Mouse (Mus musculus): ENCODE data around the gene Hist1h2ag. TPM values are rescaled to one million over a fixed set of nuclear protein-coding genes. Genes with fewer than 3 reads are reported as not detected.
"Not testable (repeated sequence)": the region's sequence is repeated elsewhere in the genome, so short reads cannot be mapped to it uniquely, and the experiment has no call there.

The Hist1h2ag gene
- polyA plus RNA-seq, 1 experiment from 2014 or later, result 22.6 TPM

DNA sequence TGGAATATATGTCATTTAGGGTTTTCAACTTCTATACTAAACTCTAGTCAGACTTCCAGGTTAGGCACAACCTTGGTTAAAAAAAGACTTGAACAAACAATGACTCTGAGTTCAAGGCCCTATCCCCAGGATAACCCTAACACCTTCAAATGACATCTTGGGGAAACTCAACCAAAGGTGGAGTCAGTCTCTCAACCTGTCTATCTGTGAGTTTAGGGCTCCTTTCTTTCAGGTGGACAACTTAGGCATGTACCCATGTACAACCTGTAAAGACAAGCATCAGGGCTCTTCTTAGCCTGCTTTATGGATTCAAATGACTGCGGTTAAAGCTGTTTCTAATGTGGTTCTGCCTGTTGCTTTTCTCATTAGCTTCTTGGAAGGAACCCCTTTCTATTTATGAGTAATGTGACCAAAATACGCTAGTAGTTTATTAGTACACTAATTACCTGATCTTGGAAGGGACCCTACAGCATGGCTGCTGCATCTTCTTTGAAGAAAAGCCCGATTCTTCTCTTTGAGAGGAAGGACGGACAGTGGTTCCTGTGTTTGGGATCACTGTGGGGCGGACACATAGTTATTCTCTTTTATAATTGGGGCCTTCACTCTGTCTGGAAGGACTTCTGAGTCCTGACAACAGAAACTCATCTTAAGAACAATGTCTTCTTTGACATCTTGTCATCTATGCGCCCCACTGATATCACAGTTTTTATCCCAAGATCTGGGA, 1.9 kb upstream of the Hist1h2ag start:
- peak overlapping the region; percentile 97 for H3K27ac ChIP-seq (replicated peaks)
- 83% methylated on average over 6 of the region's 6 CpGs for WGBS (ENCODE audit: insufficient replicate concordance)
- no peaks in the 10 kb centered on the region for H3K36me3 ChIP-seq (replicated peaks)
- H3K27me3 ChIP-seq, result no peaks in the 10 kb centered on the region
- no peak for ATAC-seq (ENCODE audit: insufficient read depth)
- peak overlapping the region; percentile 48 for H3K4me3 ChIP-seq (replicated peaks)
- no peaks in the 10 kb centered on the region for H3K9me3 ChIP-seq (replicated peaks)
- peak overlapping the region; percentile 60 for H3K4me2 ChIP-seq
- peak overlapping the region; percentile 58 for H3K9ac ChIP-seq
- peaks cover 49% of the 10 kb centered on the region for H3K4me1 ChIP-seq (replicated peaks)

DNA sequence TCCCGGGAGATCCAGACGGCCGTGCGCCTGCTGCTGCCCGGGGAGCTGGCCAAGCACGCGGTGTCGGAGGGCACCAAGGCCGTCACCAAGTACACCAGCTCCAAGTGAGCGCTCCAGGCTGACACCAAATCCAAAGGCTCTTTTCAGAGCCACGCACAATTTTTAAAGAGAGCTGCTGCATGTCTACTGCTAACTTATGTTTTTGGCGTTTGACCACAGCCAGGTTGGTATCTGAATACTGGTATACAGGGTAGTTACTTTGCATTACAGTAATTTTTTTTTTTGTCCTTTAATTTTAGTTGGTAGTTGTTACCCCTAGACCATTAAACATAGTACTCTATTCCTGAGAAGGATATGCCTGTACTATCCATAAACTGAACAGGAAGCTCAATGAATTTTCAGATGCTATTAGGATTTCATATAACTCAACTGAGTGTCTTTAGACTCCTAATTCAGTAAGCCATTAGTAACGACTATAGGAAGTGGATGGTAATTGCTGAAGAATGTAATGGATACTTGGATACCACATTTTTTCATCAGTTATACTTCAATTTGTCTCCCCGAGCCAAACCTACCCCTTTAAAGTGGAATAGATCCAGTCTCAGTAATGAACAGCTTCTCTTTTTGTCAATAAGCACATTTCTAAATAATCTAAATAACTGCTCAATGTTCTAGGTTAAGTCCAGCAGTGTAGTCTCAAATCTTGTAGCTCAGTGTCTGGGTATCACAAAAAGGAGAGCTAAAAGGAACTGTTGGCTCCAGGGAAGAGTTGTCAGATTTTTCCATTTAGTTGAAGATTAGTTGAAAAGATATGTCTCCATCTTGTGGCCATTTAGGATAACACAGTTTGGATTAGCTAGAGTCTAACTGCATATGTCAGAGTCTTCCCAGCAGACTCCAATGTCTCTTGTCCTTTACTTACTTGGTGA, 1.0 kb upstream of the Hist1h2ag start:
- 2% methylated on average over 14 of the region's 14 CpGs for WGBS (ENCODE audit: insufficient replicate concordance)

DNA sequence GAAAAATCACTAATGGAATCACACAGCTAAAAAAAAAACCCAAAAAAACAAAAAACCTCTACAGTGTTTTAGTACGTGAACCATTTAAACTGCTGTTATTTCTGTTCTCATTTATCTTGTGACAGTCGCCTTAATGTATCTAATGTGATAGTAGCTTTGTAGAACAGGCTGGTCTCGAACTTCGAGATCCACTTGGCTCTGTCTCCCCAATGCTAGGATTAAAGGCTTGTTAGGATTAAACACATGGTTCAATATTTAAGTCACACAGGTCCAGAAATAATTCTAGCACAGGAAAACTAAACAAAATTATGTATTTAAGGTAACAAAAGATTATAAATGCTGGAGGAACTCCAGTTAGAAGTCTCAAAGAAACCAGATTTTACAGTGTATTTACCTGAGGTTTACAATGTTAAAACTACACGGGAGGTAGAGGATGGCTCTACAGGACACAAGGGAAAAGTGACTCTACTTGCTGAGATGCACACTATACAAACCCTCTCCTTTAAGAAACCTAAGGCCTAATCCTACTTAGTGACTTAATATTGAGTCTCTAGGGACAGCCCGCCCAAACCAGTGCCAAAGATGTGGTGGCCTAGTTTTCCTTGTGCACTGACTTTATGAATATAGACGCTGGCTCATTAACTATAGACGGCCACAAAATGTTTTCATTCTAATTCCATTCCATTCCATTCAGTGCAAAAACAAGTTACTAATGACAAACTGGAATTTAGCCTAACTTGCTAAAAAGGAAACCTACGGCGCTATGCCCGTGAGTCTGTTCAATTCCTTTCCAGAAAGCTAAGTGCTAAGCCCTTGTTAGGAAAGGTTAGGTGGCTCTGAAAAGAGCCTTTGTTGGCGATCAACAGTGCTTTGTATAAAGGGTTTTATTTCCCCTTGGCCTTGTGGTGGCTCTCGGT, 835 bp downstream of the Hist1h2ag start:
- Histone ChIP-seq H3K27ac (replicated peaks) (peak overlapping the region; percentile 100), H3K9me3 (replicated peaks) (no peaks in the 10 kb centered on the region), H3K4me3 (replicated peaks) (peak overlapping the region; percentile 56), H3K36me3 (replicated peaks) (no peaks in the 10 kb centered on the region), H3K27me3 (no peaks in the 10 kb centered on the region), H3K4me1 (replicated peaks) (peaks cover 61% of the 10 kb centered on the region), H3K4me2 (peak overlapping the region; percentile 72), H3K9ac (peak overlapping the region; percentile 77)
- 3% methylated on average over 13 of the region's 13 CpGs for WGBS (ENCODE audit: insufficient replicate concordance)
- ATAC-seq (ENCODE audit: insufficient read depth), result no peak

More for the DNA sequence above, 1.0 kb upstream of the Hist1h2ag start:
- Histone ChIP-seq H3K9me3 (replicated peaks) (no peaks in the 10 kb centered on the region), H3K4me2 (peak overlapping the region; percentile 60), H3K4me1 (replicated peaks) (peaks cover 48% of the 10 kb centered on the region), H3K27me3 (no peaks in the 10 kb centered on the region), H3K36me3 (replicated peaks) (no peaks in the 10 kb centered on the region), H3K9ac (peak overlapping the region; percentile 58), H3K27ac (replicated peaks) (peak overlapping the region; percentile 97), H3K4me3 (replicated peaks) (peak overlapping the region; percentile 48)
- peak; percentile 8 for ATAC-seq (ENCODE audit: insufficient read depth)

DNA sequence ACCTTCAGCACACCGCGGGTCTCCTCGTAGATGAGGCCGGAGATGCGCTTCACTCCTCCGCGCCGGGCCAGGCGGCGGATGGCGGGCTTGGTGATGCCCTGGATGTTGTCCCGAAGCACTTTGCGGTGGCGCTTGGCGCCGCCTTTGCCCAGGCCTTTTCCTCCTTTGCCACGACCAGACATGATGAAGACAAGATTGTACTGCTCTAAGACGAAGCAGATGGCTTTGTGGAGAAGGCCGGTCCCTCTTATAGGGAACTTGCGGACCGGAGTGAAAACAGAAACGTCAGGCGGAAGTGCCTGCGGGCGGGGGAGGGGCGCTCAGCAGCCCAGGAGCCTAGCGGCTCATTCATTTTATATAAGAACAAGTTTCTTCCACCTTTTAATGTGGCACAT, 1.6 kb downstream of the Hist1h2ag start, which contains the start of gene Hist1h4i:
Gene Hist1h4i, minus strand, starts transcription at position 221 of the 395 bp plus-strand sequence.
- peak; percentile 42 for ATAC-seq (ENCODE audit: insufficient read depth)
- not testable (repeated sequence) for H3K27me3 ChIP-seq; H3K9me3 ChIP-seq (replicated peaks); H3K36me3 ChIP-seq (replicated peaks)
- Histone ChIP-seq H3K4me2 (peak within 1 kb of the TSS; percentile 72), H3K27ac (replicated peaks) (peak within 1 kb of the TSS; percentile 100), H3K4me3 (replicated peaks) (peak within 1 kb of the TSS; percentile 56), H3K9ac (peak within 1 kb of the TSS; percentile 77), H3K4me1 (replicated peaks) (peaks cover 66% of the 10 kb centered on the region)
- under 1% methylated on average over 27 of the region's 27 CpGs for WGBS (ENCODE audit: insufficient replicate concordance)

DNA sequence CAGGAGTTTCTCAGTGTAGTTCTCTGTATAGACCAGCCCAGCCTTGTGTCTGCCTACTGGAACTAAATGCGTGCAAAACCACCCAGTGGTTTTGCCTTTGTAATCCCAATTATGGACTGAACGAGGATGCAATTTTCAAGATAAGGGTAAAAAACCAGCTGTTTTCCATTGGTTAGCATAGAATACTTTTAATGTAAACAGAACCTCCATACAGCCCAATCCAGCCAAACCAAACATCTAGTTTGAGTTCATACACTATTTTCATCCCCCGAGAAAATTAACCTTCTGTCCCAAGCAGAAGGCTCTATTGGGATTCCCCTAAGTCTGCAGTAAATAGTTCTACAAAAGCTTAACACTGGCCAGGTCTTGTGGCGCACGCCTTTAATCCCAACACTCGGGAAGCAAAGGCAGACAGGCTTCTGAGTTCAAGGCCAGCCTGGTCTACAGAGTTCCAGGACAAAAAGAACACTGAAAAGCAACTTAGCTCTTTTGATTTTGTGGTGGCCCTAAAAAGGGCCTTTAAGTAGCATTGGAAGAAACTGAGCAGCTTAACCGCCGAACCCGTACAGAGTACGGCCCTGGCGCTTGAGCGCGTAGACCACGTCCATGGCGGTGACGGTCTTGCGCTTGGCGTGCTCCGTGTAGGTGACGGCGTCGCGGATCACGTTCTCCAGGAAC, 2.1 kb downstream of the Hist1h2ag start:
- H3K9ac ChIP-seq, result peak overlapping the region; percentile 65
- peak overlapping the region; percentile 100 for H3K27ac ChIP-seq (replicated peaks)
- H3K27me3 ChIP-seq, result no peaks in the 10 kb centered on the region
- peak overlapping the region; percentile 56 for H3K4me3 ChIP-seq (replicated peaks)
- H3K4me1 ChIP-seq (replicated peaks), result peaks cover 62% of the 10 kb centered on the region
- ATAC-seq (ENCODE audit: insufficient read depth), result peak; percentile 40
- no peaks in the 10 kb centered on the region for H3K9me3 ChIP-seq (replicated peaks)
- peak overlapping the region; percentile 72 for H3K4me2 ChIP-seq
- WGBS (ENCODE audit: insufficient replicate concordance), result under 1% methylated on average over 24 of the region's 24 CpGs
- no peaks in the 10 kb centered on the region for H3K36me3 ChIP-seq (replicated peaks)

DNA sequence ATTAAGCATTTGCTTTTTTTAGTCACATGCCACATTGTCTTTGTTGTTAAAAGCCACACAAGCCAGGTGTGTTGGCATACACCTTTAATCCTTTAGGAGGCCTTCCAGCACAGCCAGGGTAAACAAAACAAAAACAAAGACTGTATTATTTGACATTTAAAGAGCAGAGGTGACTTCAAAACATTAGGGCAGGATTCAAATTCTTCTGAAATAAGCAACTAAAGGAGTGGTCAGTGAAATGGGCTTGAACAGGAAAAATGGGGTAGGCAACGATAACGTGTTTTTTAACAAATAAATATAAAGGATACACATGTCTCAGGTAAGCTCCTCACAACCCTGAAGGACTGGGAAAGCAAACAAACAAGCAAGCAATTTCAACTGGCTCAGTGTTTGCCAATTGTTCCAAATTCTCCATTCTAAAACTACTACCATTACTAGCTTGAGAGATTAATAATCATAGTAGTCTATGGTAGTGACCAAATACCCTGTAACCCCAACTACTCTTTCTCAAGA, 2.7 kb downstream of the Hist1h2ag start:
- Histone ChIP-seq H3K4me3 (replicated peaks) (peak overlapping the region; percentile 56), H3K27ac (replicated peaks) (peak overlapping the region; percentile 100), H3K9ac (peak overlapping the region; percentile 65), H3K4me2 (peak overlapping the region; percentile 72), H3K36me3 (replicated peaks) (no peaks in the 10 kb centered on the region), H3K9me3 (replicated peaks) (no peaks in the 10 kb centered on the region), H3K4me1 (replicated peaks) (peaks cover 56% of the 10 kb centered on the region), H3K27me3 (no peaks in the 10 kb centered on the region)
- ATAC-seq (ENCODE audit: insufficient read depth), result no peak
- 4% methylated on average over 2 of the region's 2 CpGs for WGBS (ENCODE audit: insufficient replicate concordance)

DNA sequence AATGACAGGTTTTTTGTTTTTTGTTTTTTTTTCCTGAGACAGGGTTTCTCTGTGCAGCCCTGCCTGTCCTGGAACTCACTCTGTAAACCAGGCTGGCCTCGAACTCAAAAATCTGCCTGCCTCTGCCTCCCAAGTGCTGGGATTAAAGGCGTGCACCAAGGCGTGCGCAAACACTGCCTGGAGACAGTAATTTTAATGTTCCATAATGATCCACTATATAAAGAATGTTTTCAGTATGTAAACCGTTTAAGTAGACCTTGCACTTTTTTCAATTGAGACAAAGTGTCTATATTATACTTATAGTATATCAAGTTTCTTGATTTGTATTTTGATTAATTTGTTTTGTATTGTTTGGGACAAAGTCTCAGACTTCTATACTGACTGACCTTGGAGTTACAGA, 3.4 kb downstream of the Hist1h2ag start:
- H3K4me3 ChIP-seq (replicated peaks), result peak overlapping the region; percentile 56
- H3K36me3 ChIP-seq (replicated peaks), result no peaks in the 10 kb centered on the region
- no peaks in the 10 kb centered on the region for H3K27me3 ChIP-seq
- H3K9me3 ChIP-seq (replicated peaks), result no peaks in the 10 kb centered on the region
- peak overlapping the region; percentile 65 for H3K9ac ChIP-seq
- peaks cover 50% of the 10 kb centered on the region for H3K4me1 ChIP-seq (replicated peaks)
- ATAC-seq (ENCODE audit: insufficient read depth), result no peak
- peak overlapping the region; percentile 100 for H3K27ac ChIP-seq (replicated peaks)
- 52% methylated on average over 5 of the region's 5 CpGs for WGBS (ENCODE audit: insufficient replicate concordance)
- peak overlapping the region; percentile 72 for H3K4me2 ChIP-seq

DNA sequence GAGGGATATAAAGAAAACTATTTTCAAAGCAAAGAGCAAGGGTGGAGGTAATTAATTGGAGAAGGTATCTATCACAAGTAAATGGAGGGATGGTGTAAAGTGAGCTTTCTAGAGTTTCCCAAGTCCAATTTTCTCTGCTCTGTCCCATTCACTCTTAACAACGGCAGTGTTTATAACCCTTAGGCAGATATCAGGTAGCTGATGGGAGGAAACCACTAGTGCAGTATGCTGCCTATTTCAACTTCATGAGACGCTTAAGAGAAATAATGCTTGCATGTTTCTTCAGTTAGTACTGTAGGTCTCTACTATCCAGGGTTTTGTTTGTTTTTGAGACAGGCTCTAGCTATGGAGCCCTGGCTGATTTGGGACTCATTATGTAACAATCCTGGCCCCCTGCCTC, 5.3 kb downstream of the Hist1h2ag start:
- Histone ChIP-seq H3K9ac (peak overlapping the region; percentile 71), H3K27me3 (no peaks in the 10 kb centered on the region), H3K36me3 (replicated peaks) (no peaks in the 10 kb centered on the region), H3K4me3 (replicated peaks) (peak overlapping the region; percentile 55), H3K9me3 (replicated peaks) (no peaks in the 10 kb centered on the region), H3K27ac (replicated peaks) (peak overlapping the region; percentile 100), H3K4me2 (peak overlapping the region; percentile 75), H3K4me1 (replicated peaks) (peaks cover 62% of the 10 kb centered on the region)
- 39% methylated on average over 2 of the region's 2 CpGs for WGBS (ENCODE audit: insufficient replicate concordance)
- no peak for ATAC-seq (ENCODE audit: insufficient read depth)

DNA sequence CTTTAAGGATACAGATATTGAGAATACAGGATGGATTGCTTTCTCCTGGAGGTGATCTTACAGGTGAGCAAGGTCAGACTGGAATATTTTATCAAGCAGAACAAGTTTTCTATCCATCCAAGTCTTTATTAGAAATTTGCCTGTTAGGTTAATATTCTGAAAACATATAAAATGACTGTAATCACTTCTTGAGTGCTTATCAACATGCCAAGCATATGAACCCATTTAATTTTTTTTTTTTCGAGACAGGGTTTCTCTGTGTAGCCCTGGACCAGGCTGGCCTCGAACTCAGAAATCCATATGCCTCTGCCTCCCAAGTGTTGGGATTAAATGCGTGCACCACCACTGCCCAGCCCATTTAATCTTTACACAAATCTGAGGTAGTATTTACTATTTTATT, 5.8 kb downstream of the Hist1h2ag start:
- WGBS (ENCODE audit: insufficient replicate concordance), result 41% methylated on average over 3 of the region's 3 CpGs

More for the DNA sequence above, 5.8 kb downstream of the Hist1h2ag start:
- Histone ChIP-seq H3K27ac (replicated peaks) (peak overlapping the region; percentile 100), H3K4me1 (replicated peaks) (peaks cover 62% of the 10 kb centered on the region), H3K4me2 (peak overlapping the region; percentile 75), H3K4me3 (replicated peaks) (peak overlapping the region; percentile 55), H3K36me3 (replicated peaks) (no peaks in the 10 kb centered on the region), H3K9ac (peak overlapping the region; percentile 71), H3K27me3 (no peaks in the 10 kb centered on the region), H3K9me3 (replicated peaks) (no peaks in the 10 kb centered on the region)
- no peak for ATAC-seq (ENCODE audit: insufficient read depth)
